Mouse (Mus musculus) CH12.LX (cell line): ENCODE results near the gene Ndufa4l2.

Experiments used
- E2F4 ChIP-seq: IDR thresholded peaks from 2 replicates; pipeline ENCODE4 v1.6.1; 2011; ENCODE audit warnings: low read depth, low read length, improper control_type of control experiment; ENCODE audit not compliant: insufficient replicate concordance
- EP300 ChIP-seq: IDR thresholded peaks from 2 replicates; pipeline ENCODE4 v1.6.1; 2011; ENCODE audit warnings: low read length, improper control_type of control experiment
- MXI1 ChIP-seq: IDR thresholded peaks from 2 replicates; pipeline ENCODE4 v1.6.1; 2011; ENCODE audit warnings: mild to moderate bottlenecking, low read depth, low read length, improper control_type of control experiment
- NELFE ChIP-seq: IDR thresholded peaks from 2 replicates; pipeline ENCODE4 v1.6.1; 2011; ENCODE audit warnings: low read depth, low read length, improper control_type of control experiment
- POLR2A ChIP-seq: IDR thresholded peaks from 2 replicates; pipeline ENCODE4 v1.6.1; 2011; ENCODE audit warnings: low read depth, mild to moderate bottlenecking, improper control_type of control experiment, low read length
- POLR2AphosphoS2 ChIP-seq: IDR thresholded peaks from 2 replicates; pipeline ENCODE4 v1.6.1; 2011; ENCODE audit warnings: low read depth, low read length, improper control_type of control experiment
- USF1 ChIP-seq: IDR thresholded peaks from 2 replicates; pipeline ENCODE4 v1.6.1; 2014; ENCODE audit warnings: low read depth, mild to moderate bottlenecking, inconsistent platforms, low read length, improper control_type of control experiment
- ZKSCAN1 ChIP-seq: IDR thresholded peaks from 2 replicates; pipeline ENCODE4 v1.6.1; 2012; ENCODE audit warnings: low read depth, inconsistent platforms, low read length, improper control_type of control experiment, borderline replicate concordance

GRCm38 (mm10) chr10:127543916-127544315, 29.1 kb downstream of the Ndufa4l2 start:
- TF ChIP-seq POLR2A, result no peak
- no peak for TF ChIP-seq MXI1
- no peak for TF ChIP-seq ZKSCAN1
- TF ChIP-seq USF1, result no peak
- no peak for TF ChIP-seq E2F4
- TF ChIP-seq EP300, result no peak
- no peak for TF ChIP-seq POLR2AphosphoS2
- TF ChIP-seq NELFE, result no peak
